Mouse (Mus musculus) common myeloid progenitor, adult 5-6 weeks (primary cell): Measurements from ENCODE around the gene Olfr1002. TPM values are rescaled to one million over a fixed set of nuclear protein-coding genes. Genes with fewer than 3 reads are reported as not detected.
"Not testable (repeated sequence)": the region's sequence is repeated elsewhere in the genome, so short reads cannot be mapped to it uniquely, and the experiment has no call there.

Experiments used
- ATAC-seq: replicated peaks from 2 replicates; pipeline ENCODE4 v1.8.0; 2016; ENCODE audit warnings: low read depth, mild to moderate bottlenecking, moderate TSS enrichment, inconsistent platforms; ENCODE audit not compliant: poor library complexity, severe bottlenecking
- total RNA-seq: library from RNA; stranded (forward); fragments of 200-1000, 187-1606 nt; gene quantifications from 2 replicates; pipeline ENCODE4 v1.2.3, GENCODE M21; 2017

Olfr1002 gene
- total RNA-seq: not detected in 2 replicates

DNA sequence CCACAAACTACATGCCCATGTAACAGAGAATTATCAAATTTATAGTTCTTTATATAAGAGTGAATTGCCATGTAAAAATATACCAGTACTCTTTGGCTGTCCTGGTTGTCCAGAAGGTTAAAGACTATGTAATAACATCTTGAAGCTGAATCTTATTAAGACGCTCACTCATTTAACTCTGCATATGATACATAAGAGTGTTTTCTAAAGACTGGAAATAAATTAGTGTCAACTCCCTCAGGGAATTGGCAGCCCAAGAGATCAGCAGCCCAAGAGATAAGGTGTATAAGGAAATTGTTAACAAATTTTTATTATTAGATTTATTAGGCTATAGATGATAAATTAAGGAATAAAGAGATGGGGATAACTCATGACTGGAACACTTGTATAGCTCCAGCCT lies at the start of gene Olfr1002:
Gene Olfr1002, minus strand, starts transcription at position 101 of the 400 bp plus-strand sequence.
- no peak for ATAC-seq

- ATAC-seq: no peak
These were observed 38.6 kb upstream of the Olfr1002 start, which contains the start of gene Olfr1008 for GRCm38 (mm10) chr2:85689131-85689530. Gene Olfr1008 (plus strand): TSS chr2:85689431.

GRCm38 (mm10) chr2:85678667-85679066 lies 28.2 kb upstream of the Olfr1002 start, which contains the start of gene Olfr1006:
Gene Olfr1006 (minus strand): TSS chr2:85678767.
- no peak for ATAC-seq

- ATAC-seq: not testable (repeated sequence)
These were observed 13.9 kb upstream of the Olfr1002 start, which contains the start of gene Olfr154 for GRCm38 (mm10) chr2:85664355-85664754. Gene Olfr154 (minus strand): TSS chr2:85664455.

DNA sequence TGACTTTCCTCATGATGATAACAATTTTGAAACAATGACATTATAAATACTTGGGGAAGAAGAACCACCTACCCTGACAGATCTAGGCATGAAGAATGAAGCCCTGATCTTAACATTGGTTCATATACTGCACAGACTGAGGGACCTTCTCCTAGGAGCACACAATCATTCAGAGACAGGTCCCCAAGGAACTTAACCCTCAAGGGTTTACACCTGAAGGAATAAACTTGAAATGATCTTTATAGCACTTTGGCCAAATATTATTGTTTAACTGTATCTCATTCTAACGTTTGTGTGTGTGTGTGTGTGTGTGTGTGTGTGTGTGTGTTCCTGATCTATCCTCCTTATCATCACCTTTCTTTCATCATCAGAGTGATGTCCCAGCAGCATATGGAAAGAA lies 38.7 kb downstream of the Olfr1002 start, which contains the start of gene Olfr1000:
Gene Olfr1000, minus strand, starts transcription at position 101 of the 400 bp plus-strand sequence.
- no peak for ATAC-seq

Other genes with a start within 250 kb of the Olfr1002 start
- not detected in 2 replicates for gene Olfr992, start 241.2 kb downstream of the Olfr1002 start, total RNA-seq
- not detected in 2 replicates for gene Olfr993, start 235.8 kb downstream of the Olfr1002 start, total RNA-seq
- gene Olfr994, start 214.3 kb downstream of the Olfr1002 start, total RNA-seq: not detected in 2 replicates
- not detected in 2 replicates for gene Olfr995, start 207.1 kb downstream of the Olfr1002 start, total RNA-seq
- gene 4833423E24Rik, start 131.7 kb downstream of the Olfr1002 start, total RNA-seq: not detected in 2 replicates
- not detected in 2 replicates for gene Olfr996, start 71.5 kb downstream of the Olfr1002 start, total RNA-seq
- not detected in 2 replicates for gene Olfr998, start 61.8 kb downstream of the Olfr1002 start, total RNA-seq
- gene Olfr1000, start 38.8 kb downstream of the Olfr1002 start, total RNA-seq: not detected in 2 replicates
- gene Olfr154, start 13.8 kb upstream of the Olfr1002 start, total RNA-seq: not detected in 2 replicates
- gene Olfr1006, start 28.1 kb upstream of the Olfr1002 start, total RNA-seq: not detected in 2 replicates
- not detected in 2 replicates for gene Olfr1008, start 38.7 kb upstream of the Olfr1002 start, total RNA-seq
- not detected in 2 replicates for gene Olfr1009, start 64.7 kb upstream of the Olfr1002 start, total RNA-seq
- gene Olfr1012, start 112.1 kb upstream of the Olfr1002 start, total RNA-seq: not detected in 2 replicates
- not detected in 2 replicates for gene Olfr1013, start 116.4 kb upstream of the Olfr1002 start, total RNA-seq
- not detected in 2 replicates for gene Olfr1014, start 122.0 kb upstream of the Olfr1002 start, total RNA-seq
- not detected in 2 replicates for gene Olfr1015, start 131.3 kb upstream of the Olfr1002 start, total RNA-seq
- gene Olfr1016, start 151.8 kb upstream of the Olfr1002 start, total RNA-seq: not detected in 2 replicates
- not detected in 2 replicates for gene Olfr1018, start 167.8 kb upstream of the Olfr1002 start, total RNA-seq
- not detected in 2 replicates for gene Olfr1019, start 194.8 kb upstream of the Olfr1002 start, total RNA-seq
- gene Olfr1020, start 196.3 kb upstream of the Olfr1002 start, total RNA-seq: not detected in 2 replicates
- not detected in 2 replicates for gene Olfr1022, start 217.9 kb upstream of the Olfr1002 start, total RNA-seq
- not detected in 2 replicates for gene Olfr1023, start 234.9 kb upstream of the Olfr1002 start, total RNA-seq